Mouse (Mus musculus): ENCODE results near the gene Iglon5. TPM values are rescaled to one million over a fixed set of nuclear protein-coding genes. Genes with fewer than 3 reads are reported as not detected.

Gene Iglon5
- polyA plus RNA-seq, 1 experiment from 2014 or later: not detected

DNA sequence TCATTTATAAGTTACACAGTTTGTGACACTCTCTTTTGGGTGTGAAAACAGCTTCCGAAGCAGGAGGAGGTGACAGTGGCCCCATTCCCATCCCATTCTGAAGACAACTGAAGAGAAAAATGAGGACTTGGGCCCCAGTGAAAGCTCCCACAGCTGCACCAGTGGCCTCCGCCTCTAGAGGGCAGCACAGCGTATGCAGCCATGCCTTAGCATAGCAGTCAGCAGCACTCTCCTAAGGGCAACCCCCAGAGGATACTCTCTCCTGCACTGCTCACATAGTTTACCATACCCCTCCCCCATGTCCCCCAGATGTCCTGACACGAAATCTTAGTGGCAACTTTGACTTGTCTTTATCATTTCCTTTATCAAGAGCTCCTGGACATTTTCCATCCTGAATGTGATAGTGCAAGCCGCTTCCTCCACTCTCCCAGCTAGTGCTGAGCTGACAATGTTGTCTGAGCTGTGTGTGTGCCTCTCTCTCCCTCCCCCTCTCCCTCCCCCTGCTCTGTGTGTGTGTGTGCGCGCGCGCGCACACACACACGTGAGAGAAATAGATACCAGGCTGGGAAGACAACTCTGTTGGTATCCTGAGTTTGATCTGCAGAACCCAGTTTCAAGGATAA lies 66.8 kb downstream of the Iglon5 start:
- Histone ChIP-seq H3K4me2 (peak overlapping the region; percentile 26; the same call in 1 of the 2 replicates), H3K27me3 (no peaks in the 10 kb centered on the region)

More for the DNA sequence above, 66.8 kb downstream of the Iglon5 start:
- Histone ChIP-seq H3K36me3 (no peaks in the 10 kb centered on the region), H3K9ac (no peak overlapping the region), H3K9me3 (replicated peaks) (no peaks in the 10 kb centered on the region), H3K4me3 (replicated peaks) (no peak overlapping the region), H3K27ac (no peak overlapping the region), H3K4me1 (replicated peaks) (peaks cover 6% of the 10 kb centered on the region)
- ATAC-seq (ENCODE audit: low read depth) (peak; percentile 86), DNase-seq (peak; percentile 54)
- WGBS (ENCODE audit: insufficient replicate concordance): 15% methylated on average over 11 of the region's 11 CpGs

Small RNA genes lying within 50 kb of the gene (microRNA-seq; reads per million reads assigned to microRNA genes)
- gene Mir7051: 2.6 reads per million

Other genes starting within 250 kb of the Iglon5 start
- gene Zfp715, start 176.8 kb downstream of the Iglon5 start, polyA plus RNA-seq (2015; fragmentation: Nextera tagmentation; extraction: Ambion mirVana): 4.1 and 5.8 TPM in 2 replicates
- gene Siglecf, start 138.7 kb downstream of the Iglon5 start, polyA plus RNA-seq (2015; fragmentation: Nextera tagmentation; extraction: Ambion mirVana): 2.0 and 2.2 TPM in 2 replicates
- gene Siglecg, start 81.9 kb downstream of the Iglon5 start, polyA plus RNA-seq (2015; fragmentation: Nextera tagmentation; extraction: Ambion mirVana): 0.28 and 0.32 TPM in 2 replicates
- gene Lim2, start 62.4 kb downstream of the Iglon5 start, polyA plus RNA-seq (2015; fragmentation: Nextera tagmentation; extraction: Ambion mirVana): not detected in 2 replicates
- gene Nkg7, start 53.0 kb downstream of the Iglon5 start, polyA plus RNA-seq (2015; fragmentation: Nextera tagmentation; extraction: Ambion mirVana): 7.1 and 9.6 TPM in 2 replicates
- not detected in 2 replicates for gene Cldnd2, start 49.3 kb downstream of the Iglon5 start, polyA plus RNA-seq (2015; fragmentation: Nextera tagmentation; extraction: Ambion mirVana)
- gene Etfb, start 46.0 kb downstream of the Iglon5 start, polyA plus RNA-seq (2015; fragmentation: Nextera tagmentation; extraction: Ambion mirVana): 241 and 252 TPM in 2 replicates
- gene Gm45233, start 45.9 kb downstream of the Iglon5 start, polyA plus RNA-seq (2015; fragmentation: Nextera tagmentation; extraction: Ambion mirVana): not detected in 2 replicates
- 0.58 and 0.85 TPM in 2 replicates for gene Vsig10l, start 26.9 kb downstream of the Iglon5 start, polyA plus RNA-seq (2015; fragmentation: Nextera tagmentation; extraction: Ambion mirVana)
- not detected in 2 replicates for gene 4931406B18Rik, start 15.9 kb upstream of the Iglon5 start, polyA plus RNA-seq (2015; fragmentation: Nextera tagmentation; extraction: Ambion mirVana)
- 1.3 TPM in 2 replicates for gene Cd33, start 54.4 kb upstream of the Iglon5 start, polyA plus RNA-seq (2015; fragmentation: Nextera tagmentation; extraction: Ambion mirVana)
- gene Zfp658, start 72.2 kb upstream of the Iglon5 start, polyA plus RNA-seq (2015; fragmentation: Nextera tagmentation; extraction: Ambion mirVana): 0.20 and 0.27 TPM in 2 replicates
- 2.0 and 2.7 TPM in 2 replicates for gene Zfp719, start 89.5 kb upstream of the Iglon5 start, polyA plus RNA-seq (2015; fragmentation: Nextera tagmentation; extraction: Ambion mirVana)
- gene Zfp819, start 117.1 kb upstream of the Iglon5 start, polyA plus RNA-seq (2015; fragmentation: Nextera tagmentation; extraction: Ambion mirVana): 0.08 TPM in 1 of 2 replicates, not detected in the other
- not detected in 2 replicates for gene Ceacam18, start 144.6 kb upstream of the Iglon5 start, polyA plus RNA-seq (2015; fragmentation: Nextera tagmentation; extraction: Ambion mirVana)
- gene Siglece, start 170.1 kb upstream of the Iglon5 start, polyA plus RNA-seq (2015; fragmentation: Nextera tagmentation; extraction: Ambion mirVana): 1.6 and 1.9 TPM in 2 replicates
- 5.2 and 5.3 TPM in 2 replicates for gene Ctu1, start 181.9 kb upstream of the Iglon5 start, polyA plus RNA-seq (2015; fragmentation: Nextera tagmentation; extraction: Ambion mirVana)
- not detected in 2 replicates for gene Klk14, start 200.3 kb upstream of the Iglon5 start, polyA plus RNA-seq (2015; fragmentation: Nextera tagmentation; extraction: Ambion mirVana)
- not detected in 2 replicates for gene Klk13, start 222.5 kb upstream of the Iglon5 start, polyA plus RNA-seq (2015; fragmentation: Nextera tagmentation; extraction: Ambion mirVana)

Data from liver, embryonic 13.5 days (tissue).